Mouse (Mus musculus) brain, embryonic 14.5 days (tissue): Measurements from ENCODE around the gene Mogs. TPM values are rescaled to one million over a fixed set of nuclear protein-coding genes. Genes with fewer than 3 reads are reported as not detected.
A peak's percentile ranks its signal among the peaks of the same experiment; 100 is the strongest.

Experiments
- DNase-seq: peaks from one replicate; pipeline ENCODE4 v3.0.0-alpha.2; 2011; ENCODE audit warnings: low read depth
- CTCF ChIP-seq: fragments of 200-500 bp; IDR thresholded peaks from 2 replicates; pipeline ENCODE4 v1.5.1; 2012; ENCODE audit warnings: inconsistent platforms, mild to moderate bottlenecking, moderate library complexity, borderline replicate concordance; ENCODE audit not compliant: insufficient read depth, insufficient read length; ENCODE audit errors: extremely low read depth
- POLR2A ChIP-seq: fragments of 200-500 bp; IDR thresholded peaks from 2 replicates; pipeline ENCODE4 v1.6.1; 2012; ENCODE audit warnings: mild to moderate bottlenecking, inconsistent platforms, borderline replicate concordance; ENCODE audit not compliant: poor library complexity, insufficient read depth, insufficient read length, severe bottlenecking; ENCODE audit errors: extremely low read depth
- polyA plus RNA-seq: library from polyadenylated mRNA; depleted of rRNA; stranded (reverse); fragments of >200 nt; gene quantifications from 2 replicates; pipeline ENCODE4 v1.2.3, GENCODE M21; 2012; rRNA removed

Gene Mogs
- 45.3 and 63.1 TPM in 2 replicates for polyA plus RNA-seq

DNA sequence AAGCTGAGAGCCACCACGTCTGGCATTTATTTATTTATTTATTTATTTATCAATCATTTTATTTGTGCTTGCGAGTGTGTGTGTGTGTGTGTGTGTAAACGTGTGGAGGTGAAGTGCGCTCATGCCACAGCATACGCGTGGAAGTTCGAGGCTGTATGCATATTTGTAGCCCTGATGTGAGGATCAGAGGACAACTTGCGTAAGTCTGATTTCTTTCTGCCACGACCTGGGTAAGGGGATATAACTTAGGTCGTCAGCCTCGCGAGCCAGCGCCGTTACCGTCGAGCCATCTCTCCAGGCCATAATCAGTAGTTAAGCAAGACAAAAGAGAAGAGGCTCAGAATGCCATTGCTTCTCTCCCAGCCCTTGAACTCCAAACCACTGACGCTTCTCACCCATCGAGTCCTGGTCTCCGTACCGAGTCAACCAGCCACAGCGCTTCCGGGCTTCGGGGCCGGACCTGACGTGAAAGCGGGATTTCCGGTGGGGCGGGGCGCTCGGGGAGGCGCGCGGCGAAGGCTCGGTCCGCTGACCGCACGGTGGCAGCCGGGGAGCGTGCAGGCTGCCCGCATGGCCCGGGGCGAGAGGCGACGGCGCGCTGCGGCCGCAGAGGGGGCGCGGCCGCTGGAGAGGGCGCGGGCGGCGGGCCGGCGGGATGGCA lies at the start of gene Mogs:
Gene Mogs, plus strand, starts transcription at position 486 of the 661 bp plus-strand sequence.
- TF ChIP-seq POLR2A (peak; percentile 93), CTCF (no peak)
- DNase-seq = peak; percentile 95

GRCm38 (mm10) chr6:83065995-83066394 lies 49.3 kb upstream of the Mogs start:
- no peak for DNase-seq
- no peak for TF ChIP-seq POLR2A
- no peak for TF ChIP-seq CTCF

- TF ChIP-seq POLR2A = no peak
- DNase-seq = no peak
Observed at GRCm38 (mm10) chr6:83066441-83066840, 48.9 kb upstream of the Mogs start.

DNA sequence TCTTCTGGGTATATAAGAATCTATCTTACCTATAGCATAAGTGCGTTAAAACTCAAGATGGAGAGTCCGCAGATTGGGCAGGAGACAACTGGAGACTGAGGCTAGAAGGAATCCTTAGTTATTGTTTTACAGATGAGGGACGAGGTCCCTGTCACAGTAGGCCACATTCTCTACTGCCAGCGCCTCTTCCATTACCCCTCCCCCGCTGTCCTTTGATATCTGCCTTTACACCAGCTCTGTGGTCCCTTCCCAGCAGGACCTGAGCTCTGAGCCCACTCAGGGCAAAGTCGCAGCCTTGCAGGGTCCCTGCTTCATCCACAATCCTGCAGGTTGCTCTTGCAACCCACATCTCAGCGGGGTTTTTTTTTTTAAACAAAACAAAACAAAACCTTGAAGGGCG lies 47.1 kb upstream of the Mogs start:
- DNase-seq = no peak
- TF ChIP-seq POLR2A = no peak
- TF ChIP-seq CTCF = no peak

- no peak for DNase-seq
- TF ChIP-seq POLR2A (no peak), CTCF (no peak)
Observed at GRCm38 (mm10) chr6:83068706-83069487, 46.4 kb upstream of the Mogs start.

GRCm38 (mm10) chr6:83069488-83070246 lies 45.6 kb upstream of the Mogs start:
- no peak for TF ChIP-seq POLR2A
- no peak for TF ChIP-seq CTCF
- no peak for DNase-seq

DNA sequence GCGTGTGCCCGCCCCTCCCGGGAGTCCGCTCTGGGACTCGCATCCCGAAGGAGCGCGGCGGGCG lies 45.2 kb upstream of the Mogs start, which contains the start of gene Tlx2:
Gene Tlx2, minus strand, starts transcription at position 47 of the 64 bp plus-strand sequence.
- TF ChIP-seq POLR2A (no peak), CTCF (no peak)
- no peak for DNase-seq

DNA sequence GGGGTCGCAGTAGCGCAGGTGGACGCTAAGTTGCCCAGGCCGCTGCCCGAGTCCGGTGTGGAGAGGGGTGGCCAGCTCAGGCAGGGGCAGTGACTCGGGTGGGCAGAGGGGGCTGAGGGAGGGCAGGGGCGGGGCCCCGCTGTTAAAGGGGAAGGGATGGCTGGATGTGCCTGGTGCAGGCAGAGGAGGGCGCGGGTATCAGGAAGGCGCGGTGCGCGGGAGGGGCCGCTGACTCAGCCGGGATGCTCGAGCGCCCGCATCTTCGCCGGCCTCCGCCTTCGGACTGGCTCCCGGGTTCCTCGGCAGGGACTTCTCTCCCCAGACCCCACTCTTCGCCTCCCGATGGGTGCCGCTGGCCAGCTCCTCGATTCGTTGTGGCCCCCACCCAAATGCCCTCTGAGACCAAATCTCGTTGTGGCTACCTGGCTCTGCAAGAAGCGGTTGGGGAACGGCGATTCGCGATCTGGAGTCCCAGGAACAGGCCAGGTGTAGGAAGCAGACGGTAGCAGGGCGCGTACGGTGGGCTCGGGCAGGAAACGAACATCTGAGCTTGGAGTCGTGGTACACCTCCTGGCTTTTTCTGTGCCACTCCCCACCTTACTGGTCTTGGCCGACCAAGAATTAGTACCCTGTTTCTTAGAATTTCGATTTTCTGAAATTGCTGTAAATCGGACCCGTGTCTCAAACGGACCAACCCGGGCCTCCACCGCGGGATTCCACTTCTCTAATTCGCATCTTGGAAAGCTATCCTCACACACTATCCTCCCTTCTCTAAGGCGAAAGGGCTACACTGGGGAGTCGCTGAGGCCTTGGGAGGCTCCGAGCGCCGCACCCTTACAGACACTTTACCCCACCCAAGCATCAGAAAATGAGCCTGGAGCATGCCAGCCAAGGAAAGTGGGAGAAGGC lies 44.7 kb upstream of the Mogs start:
- TF ChIP-seq CTCF (no peak), POLR2A (no peak)
- peak; percentile 62 for DNase-seq

GRCm38 (mm10) chr6:83071220-83071619 lies 44.1 kb upstream of the Mogs start:
- DNase-seq = no peak

GRCm38 (mm10) chr6:83074979-83075378 lies 40.3 kb upstream of the Mogs start:
- TF ChIP-seq POLR2A = no peak
- TF ChIP-seq CTCF = no peak
- peak; percentile 32 for DNase-seq

More at GRCm38 (mm10) chr6:83071220-83071619, 44.1 kb upstream of the Mogs start:
- TF ChIP-seq POLR2A = no peak
- no peak for TF ChIP-seq CTCF

GRCm38 (mm10) chr6:83077630-83078323 lies 37.5 kb upstream of the Mogs start, which contains the start of gene Pcgf1:
TSS of gene Pcgf1 (plus strand) at chr6:83077869.
- TF ChIP-seq POLR2A = no peak; the same call in 1 of the 2 replicates
- TF ChIP-seq CTCF = no peak
- peak; percentile 53 for DNase-seq
